Mouse (Mus musculus): ENCODE measurements around the gene Ugcg.

- TF ChIP-seq CTCF (IDR thresholded peaks at IDR 0.05; ENCODE audit: control insufficient read depth, insufficient read depth, insufficient replicate concordance, low read depth, low read length) (no peak), POLR2A (IDR thresholded peaks at IDR 0.05; ENCODE audit: control insufficient read depth, low read depth, low read length) (no peak)
Observed at GRCm38 (mm10) chr4:59253055-59253434, 64.0 kb downstream of the Ugcg start.
